ENCODE assay signal across 1 mouse cellular context in the genomic region with DNA sequence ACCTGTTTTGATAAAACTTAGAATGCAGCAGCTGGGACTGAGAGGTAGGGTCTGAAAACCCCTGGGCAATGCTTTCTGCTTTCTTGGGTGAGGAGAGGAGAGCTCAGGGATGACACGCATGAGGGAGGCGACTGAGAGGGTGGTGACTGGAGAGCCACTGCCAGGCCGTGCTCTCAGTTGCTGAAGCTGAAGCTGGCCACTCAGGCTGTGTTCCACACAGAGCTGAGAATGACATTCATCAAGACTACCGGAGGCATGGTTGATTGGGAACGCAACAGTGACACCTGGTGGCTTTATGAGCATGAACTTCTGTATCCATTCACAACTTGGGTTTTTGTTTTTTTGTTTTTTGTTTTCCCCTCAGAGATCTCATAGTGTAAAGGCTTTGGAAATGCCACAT.
A peak's percentile ranks its signal among the peaks of the same experiment; 100 is the strongest.
TF ChIP-seq lines count a peak whose summit lies in the region.

No protein-coding gene starts in this region.

TF ChIP-seq in CH12.LX, 34 proteins besides CTCF, POLR2A, EP300 and RAD21 (continued from another document):
- TF ChIP-seq ZMIZ1 (IDR thresholded peaks at IDR 0.05; ENCODE audit: low read depth, low read length) = no peak
- TF ChIP-seq NELFE (IDR thresholded peaks at IDR 0.05; ENCODE audit: low read depth, low read length) = 0 out of 2 replicates have a peak, but pooled peaks have one; percentile 17
